Mouse (Mus musculus) ES-Bruce4 (cell line): ENCODE data around the gene Frmd6.

ENCODE experiments used
- CTCF ChIP-seq: IDR thresholded peaks from one replicate; pipeline ENCODE4 v1.8.1; 2011; ENCODE audit warnings: low read depth, low read length
- EP300 ChIP-seq: IDR thresholded peaks from 2 replicates; pipeline ENCODE4 v1.6.1; 2011; ENCODE audit warnings: low read depth, low read length; ENCODE audit not compliant: insufficient read depth
- POLR2A ChIP-seq: IDR thresholded peaks from one replicate; pipeline ENCODE4 v1.8.1; 2011; ENCODE audit warnings: low read length; ENCODE audit not compliant: insufficient read depth

GRCm38 (mm10) chr12:70811772-70812171 is 13.5 kb upstream of the Frmd6 start:
- TF ChIP-seq EP300 (no peak), POLR2A (no peak), CTCF (no peak)
